Mouse (Mus musculus) yolk sac, embryonic 10.5 days (tissue): ENCODE measurements around the gene Cib1.

Experiments
- DNase-seq: peaks from one replicate; pipeline ENCODE4 v3.0.0-alpha.2; 2017; ENCODE audit warnings: low spot score

Gene Cib1

DNA sequence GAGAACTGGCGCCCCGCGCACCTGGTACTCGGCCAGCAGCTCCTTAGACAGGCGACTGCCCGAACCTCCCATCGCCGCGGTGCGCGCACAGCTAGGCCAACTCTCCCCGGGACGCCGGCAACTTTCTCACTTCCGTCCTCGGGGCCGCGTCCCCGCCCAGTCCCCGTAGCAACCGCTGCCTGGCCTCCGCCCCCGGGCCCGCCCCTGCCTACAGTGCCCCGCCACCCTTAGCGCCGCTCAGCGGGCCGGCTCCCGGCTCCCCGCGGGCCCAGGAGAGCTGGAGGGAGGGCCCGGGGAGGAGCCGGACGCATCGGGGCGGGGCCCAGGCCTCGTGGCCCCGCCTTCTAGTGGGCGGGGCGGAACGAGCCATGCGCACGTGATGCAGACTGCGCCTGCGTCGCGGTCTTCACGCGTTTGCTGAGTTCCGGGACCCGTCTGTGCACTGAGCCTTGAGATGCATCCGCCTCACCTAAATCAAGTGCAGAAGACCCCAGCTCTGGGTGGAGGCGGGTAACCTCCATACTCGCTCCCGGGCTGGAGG is at the start of gene Cib1, which contains the start of gene Gdpgp1:
Gene Cib1 (minus strand): TSS at position 325 of the 541 bp plus-strand sequence.
Gene Gdpgp1 (plus strand): TSS at position 377 of the 541 bp plus-strand sequence.
- DNase-seq: peak; percentile 98

DNA sequence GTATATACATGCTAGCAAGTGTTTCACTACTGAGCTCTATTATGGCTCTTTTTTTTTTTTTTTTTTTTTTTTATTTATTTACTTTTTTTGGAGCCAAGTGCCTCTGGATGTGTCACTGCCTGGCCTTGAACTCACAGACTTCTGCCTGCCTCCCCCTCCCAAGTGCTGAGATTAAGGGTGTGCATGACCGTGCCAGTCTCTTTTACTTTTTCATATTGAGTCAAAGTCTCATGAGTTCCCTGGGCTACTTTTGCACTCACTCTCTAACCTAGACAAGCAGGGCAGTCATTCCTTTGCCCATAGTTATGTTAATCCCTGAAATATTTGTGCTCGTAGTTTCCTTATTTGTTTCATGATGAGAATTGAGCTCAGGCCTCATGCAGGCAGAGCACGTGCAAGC is 49.0 kb upstream of the Cib1 start:
- no peak for DNase-seq

DNA sequence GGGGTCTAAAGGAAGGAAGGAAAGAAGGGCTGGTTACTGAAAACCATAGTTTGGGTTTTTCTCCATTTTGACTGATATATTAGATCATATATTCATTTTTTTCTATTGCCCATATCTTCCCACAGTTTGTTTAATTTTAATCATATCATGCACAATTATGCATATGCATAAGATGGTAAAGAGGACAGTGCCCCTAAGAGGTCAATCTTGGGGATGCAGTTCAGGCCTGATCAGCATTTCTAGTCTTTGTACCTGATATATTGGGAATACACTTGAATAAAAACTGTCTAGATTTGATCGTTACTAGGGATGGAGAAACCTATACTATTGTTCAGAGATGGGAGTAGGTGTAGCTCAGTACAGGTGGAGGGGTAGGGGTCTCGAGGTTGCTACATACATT is 48.4 kb upstream of the Cib1 start:
- DNase-seq: no peak

DNA sequence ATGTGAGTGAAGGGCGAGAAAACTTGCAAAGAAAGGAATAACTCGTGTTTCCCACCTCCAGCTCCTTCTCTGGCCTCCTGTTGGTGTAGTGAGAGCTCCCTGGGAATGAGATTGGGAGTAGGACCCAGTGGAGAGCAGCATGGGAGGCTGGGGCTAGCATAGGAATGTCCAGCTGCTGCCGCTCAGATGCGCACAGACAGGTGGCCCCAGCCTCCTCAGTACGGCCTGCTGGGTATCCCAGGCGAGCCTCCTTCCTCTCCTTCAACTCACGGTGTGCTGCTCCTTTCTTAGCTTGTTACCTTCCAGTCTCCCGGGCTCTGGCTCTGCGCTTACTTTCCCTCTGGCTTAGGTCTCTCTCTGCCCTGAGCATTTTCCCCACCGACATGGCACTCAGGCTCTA is 47.4 kb upstream of the Cib1 start:
- no peak for DNase-seq

DNA sequence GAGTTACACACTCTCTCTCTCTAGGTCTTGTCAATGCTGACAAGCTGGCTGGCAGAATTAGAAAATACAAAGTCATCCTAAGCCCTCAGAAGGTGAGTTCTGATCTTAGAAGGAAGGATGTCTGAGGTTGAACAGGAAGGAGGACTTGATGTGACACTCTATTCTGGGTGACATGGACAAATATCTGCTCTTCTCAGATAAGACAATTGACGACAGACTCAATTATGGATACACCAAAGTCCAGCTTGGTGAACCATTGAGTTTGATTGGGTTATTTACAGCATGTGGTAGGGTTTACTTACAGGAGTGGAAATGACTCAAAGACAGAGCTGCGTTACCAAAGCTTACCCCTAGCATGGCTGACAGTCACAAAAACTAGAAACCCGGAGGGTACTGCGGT is 43.8 kb upstream of the Cib1 start:
- no peak for DNase-seq

DNA sequence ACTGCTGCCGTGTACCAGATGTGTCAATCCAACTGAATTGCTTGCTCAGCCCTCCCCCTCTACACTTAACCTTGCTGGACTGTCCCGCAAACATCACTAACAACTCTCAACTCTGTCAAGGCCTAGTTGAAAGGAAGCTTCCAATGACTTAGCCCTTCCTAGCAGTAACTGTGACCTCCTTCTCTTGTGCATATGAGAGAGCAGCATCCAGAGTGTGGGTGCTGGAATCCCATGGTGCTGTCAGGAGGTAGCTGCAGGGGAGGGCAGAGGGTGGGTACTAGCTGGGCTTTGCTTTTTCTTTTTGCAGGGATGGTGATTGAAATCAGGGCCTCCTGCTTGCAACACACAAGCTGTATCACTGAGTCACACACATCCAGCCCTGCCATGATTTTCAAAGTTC is 40.8 kb upstream of the Cib1 start:
- no peak for DNase-seq

DNA sequence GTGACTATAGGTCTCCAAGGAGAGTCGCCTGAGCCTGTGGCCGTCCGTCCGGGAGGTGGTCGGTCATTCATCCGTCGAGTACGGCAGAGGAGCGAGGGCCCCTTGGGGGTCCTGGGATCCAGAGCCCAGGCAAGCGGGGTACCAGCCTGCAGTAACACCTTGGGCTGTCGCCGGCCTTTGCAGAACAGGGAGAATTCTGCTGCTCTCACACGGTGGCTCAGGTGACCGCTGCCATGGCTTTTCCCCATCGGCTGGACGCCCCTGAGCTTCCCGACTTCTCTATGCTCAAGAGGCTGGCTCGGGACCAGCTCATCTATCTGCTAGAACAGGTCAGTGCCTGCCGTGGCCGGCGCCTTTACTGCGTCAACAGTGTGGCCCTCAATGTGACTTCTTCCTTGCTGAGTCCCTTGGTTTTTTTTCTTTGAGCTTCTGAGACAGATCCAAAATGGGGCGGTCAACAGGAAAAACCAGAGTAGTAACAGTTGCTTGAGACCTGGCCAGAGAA is 37.2 kb upstream of the Cib1 start:
- no peak for DNase-seq

DNA sequence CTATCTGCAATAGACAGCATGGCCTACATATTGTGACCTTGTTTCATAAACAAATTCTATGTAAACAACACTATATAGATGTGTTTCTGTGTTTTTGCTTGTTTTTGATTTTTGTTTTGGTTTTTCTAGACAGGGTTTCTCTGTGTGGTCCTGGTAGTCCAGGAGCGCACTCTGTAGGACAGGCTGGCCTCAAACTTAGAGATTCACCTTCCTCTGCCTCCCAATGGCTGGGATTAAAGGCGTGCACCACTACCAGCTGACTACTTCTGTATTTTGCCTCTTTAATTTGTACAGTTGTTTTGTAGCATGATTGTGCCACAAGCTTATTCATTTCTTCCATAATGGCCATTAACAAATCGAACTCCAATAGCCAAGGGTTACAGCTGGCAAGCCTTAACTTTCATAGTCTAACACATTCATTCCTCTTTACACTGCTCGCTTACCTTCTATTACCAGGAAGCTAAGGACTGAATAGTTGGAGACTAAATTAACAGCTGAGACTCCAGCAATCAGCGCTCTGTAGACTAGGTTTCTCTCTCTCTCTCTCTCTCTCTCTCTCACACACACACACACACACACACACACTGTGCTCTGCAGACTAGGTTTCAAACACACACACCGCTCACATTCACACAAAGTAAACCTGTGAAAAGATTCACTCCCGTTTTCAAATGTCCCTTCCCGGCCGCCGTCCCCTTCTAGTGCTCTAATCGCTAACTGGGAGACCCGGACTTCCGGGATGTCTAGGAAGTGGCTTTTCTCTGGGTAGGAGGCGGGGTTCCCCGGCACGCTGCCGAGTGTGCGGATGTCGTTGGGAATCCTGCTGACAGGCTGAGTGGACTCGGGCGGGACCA is 36.5 kb upstream of the Cib1 start, which contains the start of gene Vps33b:
Gene Vps33b (plus strand): TSS at position 753 of the 854 bp plus-strand sequence.
- peak; percentile 93 for DNase-seq

DNA sequence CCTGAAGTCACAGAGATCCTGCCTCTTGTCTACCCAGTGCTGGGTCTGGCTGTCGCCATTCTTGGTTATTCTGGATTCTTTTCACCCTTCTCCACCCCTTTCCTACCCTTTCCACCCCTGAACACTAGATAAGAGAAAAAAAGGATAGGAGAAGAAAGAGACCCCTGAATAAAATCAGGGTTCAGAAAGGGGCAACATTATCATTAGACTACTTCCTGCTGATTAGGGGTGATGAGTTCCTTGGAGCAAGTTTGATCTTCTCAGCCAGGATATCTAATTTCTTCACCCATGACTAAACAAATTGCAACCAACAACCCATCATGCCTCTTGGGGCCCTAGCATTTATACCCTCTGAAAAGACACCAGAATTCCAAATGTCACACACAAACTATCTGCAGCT is 35.2 kb upstream of the Cib1 start:
- DNase-seq: no peak

DNA sequence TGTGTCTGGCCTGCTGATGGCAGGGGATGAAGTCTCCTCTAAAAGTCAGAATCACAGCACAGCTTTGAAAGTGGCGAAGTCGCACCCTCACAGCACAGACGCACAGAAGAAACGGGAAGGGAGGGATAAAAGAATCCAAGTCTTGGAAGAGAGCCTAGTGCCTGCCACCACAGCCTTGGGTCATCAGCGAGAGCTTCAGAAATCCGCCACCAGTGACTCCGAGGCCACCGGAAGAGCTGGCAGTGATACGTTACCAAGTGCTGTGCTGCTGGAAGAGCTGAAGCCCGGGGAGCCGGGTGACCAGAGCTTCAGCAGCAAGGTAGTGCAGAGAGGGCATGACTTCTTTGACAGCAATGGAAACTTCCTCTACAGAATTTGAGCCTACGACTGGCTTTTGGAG is 32.0 kb upstream of the Cib1 start:
- no peak for DNase-seq

DNA sequence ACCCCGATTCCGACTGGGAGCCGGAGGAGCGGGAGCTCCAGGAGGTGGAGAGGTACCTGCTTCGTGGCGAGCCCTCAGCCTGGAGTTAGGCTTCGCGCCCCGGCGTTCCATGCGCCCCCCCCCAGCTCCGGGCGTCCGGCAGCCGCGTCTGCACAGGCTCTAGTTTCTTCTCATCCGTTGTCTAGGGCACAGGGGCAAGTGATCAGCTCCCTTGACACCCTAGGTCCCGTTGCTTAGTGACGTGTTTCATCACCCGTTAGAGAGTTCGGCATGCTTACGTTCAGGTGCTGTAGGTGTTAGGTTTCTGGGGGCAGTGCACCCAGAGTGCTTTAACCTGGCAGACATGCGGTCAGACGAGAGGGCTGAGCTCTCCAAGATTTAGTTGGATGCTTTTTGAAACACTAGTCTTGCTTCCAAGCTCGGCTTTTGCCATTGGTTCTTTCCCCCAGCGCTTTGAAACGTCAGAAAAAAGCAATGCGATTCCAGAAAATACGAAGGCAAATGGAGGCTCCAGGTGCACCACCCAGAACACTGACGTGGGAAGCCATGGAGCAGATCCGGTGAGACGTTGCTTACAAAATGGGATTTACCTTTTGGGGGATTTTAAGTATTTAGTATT is 28.9 kb upstream of the Cib1 start:
- peak; percentile 37 for DNase-seq

DNA sequence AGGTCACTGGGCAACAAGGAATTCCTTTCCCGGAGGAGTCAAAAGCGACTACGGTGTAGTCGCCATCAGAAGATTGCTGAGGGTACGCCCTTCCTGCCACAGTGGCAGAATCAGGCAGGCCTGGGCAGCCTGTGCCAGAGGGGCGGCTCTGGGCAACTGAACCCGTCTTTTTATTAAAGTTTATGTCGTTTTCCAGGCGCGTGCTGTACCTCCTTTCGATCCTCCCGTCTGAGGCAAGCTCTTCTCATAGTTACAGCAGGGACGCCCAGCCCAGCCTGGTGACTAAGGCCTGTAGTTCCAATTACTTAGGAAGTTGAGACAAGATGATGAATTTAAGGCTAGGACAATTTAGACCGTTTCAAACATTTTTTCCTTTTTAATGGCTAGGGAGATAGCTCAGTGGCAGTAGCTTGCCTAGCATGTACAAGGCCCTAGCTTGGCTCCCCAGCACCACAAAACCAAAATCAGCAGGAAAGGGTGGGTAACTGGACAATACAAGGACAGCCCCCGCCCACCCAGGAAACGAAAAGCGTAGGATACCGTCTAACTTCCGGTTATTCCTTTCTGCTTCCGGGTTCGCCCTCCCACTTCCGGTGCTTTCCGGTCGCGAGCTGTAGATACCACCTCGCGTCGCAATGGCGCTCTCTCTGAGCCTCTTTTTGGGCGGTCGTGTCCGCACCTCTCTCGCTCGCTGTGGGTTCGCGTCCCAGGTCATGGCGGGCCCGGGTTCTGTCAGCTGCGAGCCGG is 28.2 kb upstream of the Cib1 start, which contains the start of gene Ngrn:
Gene Ngrn (plus strand): TSS at position 591 of the 747 bp plus-strand sequence.
- DNase-seq: peak; percentile 90

DNA sequence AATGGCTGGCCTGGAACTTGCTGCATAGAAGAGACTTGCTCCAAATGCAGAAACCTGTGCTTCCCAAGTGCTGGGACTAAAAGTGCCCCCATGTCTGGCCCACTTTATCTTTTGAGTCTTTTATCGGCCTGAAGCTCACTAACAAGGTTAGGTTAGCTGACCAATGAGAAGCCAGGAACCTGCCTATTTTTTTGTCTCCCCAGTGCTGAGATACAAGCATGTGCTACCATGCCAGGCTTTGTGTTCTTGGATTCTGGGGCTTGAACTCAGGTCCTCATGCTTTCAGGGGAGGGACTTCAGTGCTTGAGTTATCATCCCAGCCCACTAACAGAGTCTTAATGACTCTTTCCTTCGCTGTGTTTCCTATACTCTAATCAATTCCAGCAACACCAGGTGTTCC is 25.1 kb upstream of the Cib1 start:
- DNase-seq: no peak

DNA sequence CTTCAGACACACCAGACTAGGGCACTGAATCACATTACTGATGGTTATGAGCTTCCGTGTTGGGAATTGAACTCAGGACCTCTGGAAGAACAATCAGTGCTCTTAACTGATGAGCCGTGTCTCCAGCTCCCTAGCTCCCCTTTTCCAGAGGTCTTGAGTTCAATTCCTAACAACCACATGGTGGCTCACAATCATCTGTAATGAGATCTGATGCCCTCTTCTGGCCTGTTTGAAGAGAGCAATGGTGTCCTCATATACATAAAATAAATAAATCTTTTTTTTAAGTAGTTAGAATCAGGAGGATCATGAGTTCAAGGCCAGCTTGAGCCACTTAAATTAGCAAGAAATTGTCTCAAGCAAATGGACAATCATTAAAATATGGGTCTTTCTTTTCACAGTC is 23.4 kb upstream of the Cib1 start:
- no peak for DNase-seq

DNA sequence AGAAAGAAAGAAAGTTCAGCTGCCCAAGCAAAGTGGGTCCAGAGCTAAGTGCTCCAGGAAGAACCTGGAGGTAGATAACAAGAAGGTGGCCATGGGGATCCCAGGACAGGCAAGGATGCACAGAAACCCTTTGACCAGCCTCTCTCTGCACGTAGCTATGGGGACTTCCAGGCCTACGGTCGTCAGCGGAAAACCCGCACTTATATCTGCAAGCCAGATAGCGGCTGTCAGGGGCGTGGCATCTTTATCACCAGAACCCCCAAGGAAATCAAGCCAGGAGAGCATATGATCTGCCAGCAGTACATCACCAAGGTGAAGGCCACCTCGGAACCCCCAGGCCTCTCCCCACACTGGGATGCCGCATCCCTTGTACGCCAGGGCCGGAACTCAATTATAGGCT is 20.3 kb upstream of the Cib1 start:
- no peak for DNase-seq

DNA sequence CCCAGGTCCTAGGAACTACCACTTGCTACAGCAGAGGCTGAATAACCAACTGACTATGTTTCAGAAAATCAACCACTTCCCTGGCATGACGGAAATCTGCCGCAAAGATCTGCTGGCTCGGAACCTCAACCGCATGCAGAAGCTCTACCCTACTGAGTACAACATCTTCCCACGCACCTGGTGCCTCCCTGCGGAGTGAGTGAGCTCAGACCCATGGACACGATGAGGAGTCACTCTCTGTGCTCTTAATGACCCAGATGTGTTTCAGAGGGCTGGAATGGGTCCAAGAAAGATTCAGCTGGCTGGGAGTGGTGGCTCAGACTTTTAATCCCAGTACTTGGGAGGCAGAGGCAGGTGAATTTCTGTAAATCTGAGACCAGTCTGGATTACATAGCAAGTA is 19.8 kb upstream of the Cib1 start:
- DNase-seq: no peak

DNA sequence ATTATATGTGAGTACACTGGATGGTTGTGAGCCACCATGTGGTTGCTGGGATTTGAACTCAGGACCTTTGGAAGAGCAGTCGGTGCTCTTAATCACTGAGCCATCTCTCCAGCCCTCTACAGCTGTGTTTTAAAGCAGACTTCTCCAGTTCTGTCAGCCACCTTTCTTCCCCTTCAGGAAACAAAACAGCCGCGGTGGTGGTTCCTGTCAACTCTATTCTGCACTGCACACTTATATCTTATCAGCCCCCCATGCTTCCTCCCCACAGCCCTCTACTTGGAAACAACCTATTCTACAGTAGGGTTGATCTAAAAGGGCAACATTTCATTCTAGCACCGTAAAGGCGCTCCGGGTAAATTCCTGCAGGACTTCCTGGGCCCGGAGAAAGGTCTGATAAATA is 14.2 kb upstream of the Cib1 start:
- DNase-seq: no peak

DNA sequence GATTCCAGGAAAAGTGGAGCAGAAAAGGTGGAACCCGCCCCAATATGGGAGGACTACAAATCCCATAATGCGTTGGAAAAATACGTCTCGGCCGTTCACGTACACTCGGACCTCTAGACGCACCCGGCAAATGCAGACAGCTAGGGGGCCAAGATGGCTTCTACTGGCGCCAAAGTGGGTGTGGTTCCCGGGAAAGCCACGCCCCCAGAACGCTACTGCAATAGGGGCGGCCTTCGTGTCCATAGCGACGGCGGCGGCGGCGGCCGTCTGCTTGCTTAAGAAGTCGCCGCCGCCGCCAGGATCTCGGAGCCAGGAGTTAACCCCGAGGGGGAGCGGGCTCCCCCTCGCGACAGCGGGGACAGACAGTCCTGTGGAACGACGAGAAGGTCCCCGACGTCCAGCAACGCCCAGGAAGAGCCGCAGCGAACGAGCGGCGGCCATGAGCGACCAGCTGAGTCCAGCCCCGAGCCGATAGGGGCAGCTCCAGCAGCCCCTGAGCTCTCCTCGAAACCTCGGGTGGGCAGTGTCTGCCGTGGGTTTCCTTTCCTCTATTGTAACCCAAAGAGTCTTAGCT is 13.6 kb upstream of the Cib1 start, which contains the start of gene Ttll13:
Gene Ttll13 (plus strand): TSS at position 229 of the 574 bp plus-strand sequence.
- DNase-seq: peak; percentile 97

DNA sequence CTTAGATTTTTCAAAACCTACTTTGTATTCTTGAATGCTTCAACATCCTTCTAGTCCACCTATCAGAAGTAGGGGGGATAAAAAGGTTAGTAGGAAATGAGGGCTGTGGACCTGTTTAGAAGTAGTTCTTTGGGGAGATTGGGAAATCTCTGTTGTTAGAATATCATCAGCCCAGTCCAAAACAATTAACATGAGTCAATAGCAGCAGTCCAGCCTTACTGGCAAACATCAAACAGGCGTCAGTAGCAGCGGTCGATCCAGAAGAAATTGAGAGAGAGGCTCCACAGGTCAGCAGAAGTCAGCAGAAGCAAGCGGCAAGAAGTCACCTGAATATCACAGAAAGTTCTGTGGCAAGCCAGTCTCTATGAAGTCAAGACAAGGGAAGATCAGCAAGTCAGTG is 12.2 kb upstream of the Cib1 start:
- DNase-seq: no peak

DNA sequence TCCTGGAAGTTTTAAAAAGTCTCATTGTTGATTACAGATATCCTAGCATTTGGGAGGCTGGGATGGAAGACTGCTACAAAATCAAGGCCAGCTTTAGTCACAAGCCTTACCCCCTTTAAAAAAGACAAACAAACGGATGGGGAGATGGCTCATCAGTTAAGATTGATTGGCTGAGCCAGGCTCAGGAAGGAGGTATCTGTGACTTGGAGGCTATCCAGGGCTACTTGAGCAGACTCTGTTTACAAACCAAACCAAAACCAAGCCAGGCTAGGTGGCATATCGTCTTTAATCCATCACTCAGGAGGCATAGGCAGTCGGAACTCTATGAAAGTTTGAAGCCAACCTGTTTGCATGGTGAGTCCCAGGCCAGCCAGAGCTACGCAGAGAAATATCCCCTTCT is 9.0 kb upstream of the Cib1 start:
- DNase-seq: no peak

DNA sequence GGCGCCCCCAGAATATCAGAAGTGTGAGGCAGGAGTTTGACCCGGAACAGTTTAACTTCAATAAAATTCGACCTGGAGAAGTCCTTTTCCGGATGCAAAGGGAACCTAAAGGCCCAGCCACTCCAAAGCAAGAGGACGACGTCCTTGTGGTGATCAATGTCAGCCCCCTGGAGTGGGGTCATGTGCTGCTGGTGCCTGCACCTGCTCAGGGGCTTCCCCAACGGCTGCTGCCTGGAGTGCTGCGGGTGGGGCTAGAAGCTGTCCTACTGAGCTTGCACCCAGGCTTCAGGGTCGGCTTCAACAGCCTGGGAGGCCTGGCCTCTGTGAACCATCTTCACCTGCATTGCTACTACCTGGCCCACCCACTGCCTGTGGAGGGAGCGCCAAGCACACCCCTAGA is 5.9 kb upstream of the Cib1 start:
- no peak for DNase-seq

DNA sequence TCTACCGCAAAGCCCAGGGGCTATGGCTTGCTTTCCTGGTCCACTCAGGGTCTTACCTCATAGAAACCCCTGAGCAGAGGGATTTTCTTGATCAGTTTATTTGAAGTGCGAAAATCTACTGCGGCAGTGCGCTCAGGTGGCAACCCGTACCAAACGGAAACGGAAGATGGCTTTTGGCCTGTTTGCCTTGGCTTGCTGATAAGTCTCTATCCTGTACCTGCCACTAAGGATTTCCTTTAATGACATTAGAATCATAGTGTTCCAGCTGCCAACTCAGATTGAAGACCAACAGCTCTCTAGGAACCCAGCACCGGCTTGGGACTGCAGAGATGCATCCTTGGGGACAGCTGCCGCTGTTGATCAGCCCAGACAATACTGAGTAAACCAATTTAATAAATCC is 1.2 kb upstream of the Cib1 start:
- DNase-seq: no peak
